Mouse (Mus musculus) ES-E14 (cell line): ENCODE results near the gene Pakap. TPM values are rescaled to one million over a fixed set of nuclear protein-coding genes. Genes with fewer than 3 reads are reported as not detected.

Experiments
- DNase-seq: peaks from one replicate; pipeline ENCODE4 v3.0.0-alpha.2; 2013; ENCODE audit warnings: low read depth, low spot score
- H3K27ac ChIP-seq: 2 replicates; pipeline ENCODE4 v1.5.1; 2012; ENCODE audit warnings: low read depth, mild to moderate bottlenecking, low read length, moderate library complexity, mixed read lengths; ENCODE audit not compliant: poor library complexity, insufficient read depth, severe bottlenecking
- H3K36me3 ChIP-seq: 2 replicates; pipeline ENCODE4 v1.6.1; 2012; ENCODE audit warnings: mild to moderate bottlenecking, low read length, moderate library complexity, mixed read lengths; ENCODE audit not compliant: control insufficient read depth, poor library complexity, insufficient read depth, severe bottlenecking
- H3K4me1 ChIP-seq, 2 experiments: fragments of 150-350 bp in 1 of 2; sonication (generic) in 1 of 2; 2 replicates each; pipeline ENCODE4 v1.6.1; 2012; ENCODE audit warnings: low read length in 2 of 2, mild to moderate bottlenecking in 1 of 2, mixed read lengths in 1 of 2; ENCODE audit not compliant: control insufficient read depth in 2 of 2, insufficient read depth in 2 of 2, poor library complexity in 1 of 2
- H3K4me3 ChIP-seq, 2 experiments: fragments of 150-350 bp in 1 of 2; sonication (generic) in 1 of 2; 2 replicates each; pipeline ENCODE4 v1.5.1; 2012; ENCODE audit warnings: low read length in 2 of 2, low read depth in 1 of 2, mild to moderate bottlenecking in 1 of 2, mixed read lengths in 1 of 2; ENCODE audit not compliant: insufficient read depth in 1 of 2, poor library complexity in 1 of 2, severe bottlenecking in 1 of 2
- H3K9ac ChIP-seq: 2 replicates; pipeline ENCODE4 v1.6.1; 2012; ENCODE audit warnings: low read depth, mild to moderate bottlenecking, low read length, mixed read lengths; ENCODE audit not compliant: poor library complexity, insufficient read depth, severe bottlenecking
- H3K9me3 ChIP-seq: fragments of 150-350 bp; sonication (generic); 2 replicates; pipeline ENCODE4 v1.6.1; 2012; ENCODE audit warnings: low read depth, mild to moderate bottlenecking, low read length; ENCODE audit not compliant: control insufficient read depth, insufficient read depth
- CHD2 ChIP-seq: IDR thresholded peaks from 2 replicates; pipeline ENCODE4 v1.6.1; 2014; ENCODE audit warnings: mild to moderate bottlenecking, low read depth, low read length, inconsistent platforms
- HCFC1 ChIP-seq: IDR thresholded peaks from 2 replicates; pipeline ENCODE4 v1.6.1; 2012; ENCODE audit warnings: low read length, inconsistent platforms, borderline replicate concordance; ENCODE audit not compliant: insufficient read depth
- MAFK ChIP-seq: IDR thresholded peaks from 2 replicates; pipeline ENCODE4 v1.6.1; 2014; ENCODE audit warnings: mild to moderate bottlenecking, low read depth, low read length, inconsistent platforms; ENCODE audit not compliant: insufficient read depth
- ZC3H11A ChIP-seq: IDR thresholded peaks from 2 replicates; pipeline ENCODE4 v1.6.1; 2012; ENCODE audit warnings: low read depth, mild to moderate bottlenecking, inconsistent platforms, low read length, borderline replicate concordance
- ZNF384 ChIP-seq: IDR thresholded peaks from 2 replicates; pipeline ENCODE4 v1.6.1; 2012; ENCODE audit warnings: low read depth, low read length, inconsistent platforms
- in situ Hi-C, 2 experiments: fragments of 600-800 bp; cut with MboI; formaldehyde crosslinking; loops; one replicate each; pipeline ENCODE4 v1.15.1; 2025; ENCODE audit warnings: low sequenced_read_pairs in 2 of 2, inconsistent platforms in 1 of 2; ENCODE audit not compliant: unreplicated experiment in 2 of 2
- total RNA-seq: library from RNA; depleted of rRNA; stranded (reverse); fragments of 300-350 nt; gene quantifications from 2 replicates; pipeline ENCODE4 v1.2.3, GENCODE M21; 2012

Gene Pakap
- total RNA-seq, 1 experiment = 5.8 TPM

DNA sequence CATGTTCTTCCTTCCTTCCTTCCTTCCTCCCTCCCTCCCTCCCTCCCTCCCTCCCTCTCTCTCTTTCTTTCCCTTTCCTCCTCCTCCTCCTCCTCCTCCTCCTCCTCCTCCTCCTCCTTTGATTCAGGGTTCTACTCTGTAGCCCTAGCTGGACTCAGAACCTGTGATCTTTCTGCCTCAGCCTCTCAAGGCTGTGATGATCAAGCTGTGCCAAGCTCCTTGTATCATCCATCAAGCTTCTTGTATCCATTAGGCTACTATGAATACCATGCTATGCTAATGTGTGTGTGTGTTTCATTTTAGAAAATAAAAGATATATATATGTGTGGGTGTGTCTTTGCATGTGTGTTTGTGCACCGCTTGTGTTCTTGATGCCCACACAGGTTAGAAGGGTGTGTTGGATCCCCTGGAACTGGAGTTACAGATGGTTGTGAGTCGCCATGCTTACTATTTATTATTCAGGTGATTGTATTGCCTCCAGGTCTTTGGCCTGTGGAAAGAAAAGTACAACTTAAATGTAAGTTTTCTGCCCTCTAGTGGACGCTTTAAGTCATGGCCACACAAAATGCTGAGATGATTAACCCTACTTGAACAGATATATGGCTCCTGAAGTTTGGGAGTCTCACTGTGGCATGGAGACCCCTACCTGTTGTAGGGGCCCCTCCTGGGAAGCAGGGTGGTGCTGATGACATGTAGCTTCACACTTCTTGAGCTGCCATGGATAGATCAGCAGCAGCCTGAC, 359.7 kb downstream of the Pakap start:
- in situ Hi-C loops = no loop called here
- H3K9ac ChIP-seq = no peak overlapping the region
- peaks cover 0 to 5% of the 10 kb centered on the region in 2 experiments; a peak in 2 of 4 replicates for H3K4me1 ChIP-seq
- H3K4me3 ChIP-seq = no peak overlapping the region
- H3K27ac ChIP-seq = no peak overlapping the region
- DNase-seq = peak; percentile 44
- TF ChIP-seq MAFK (no peak), CHD2 (no peak), ZC3H11A (no peak), ZNF384 (no peak), HCFC1 (no peak)
- H3K9me3 ChIP-seq = no peaks in the 10 kb centered on the region
- no peaks in the 10 kb centered on the region for H3K36me3 ChIP-seq

GRCm38 (mm10) chr4:57930559-57931170, 362.7 kb downstream of the Pakap start:
- Histone ChIP-seq H3K4me1 (peaks cover 2 to 3% of the 10 kb centered on the region in 2 experiments; a peak in 2 of 4 replicates), H3K9me3 (no peaks in the 10 kb centered on the region), H3K27ac (no peak overlapping the region), H3K9ac (no peak overlapping the region), H3K4me3 (no peak overlapping the region), H3K36me3 (no peaks in the 10 kb centered on the region)
- no peak for TF ChIP-seq ZNF384
- no peak for TF ChIP-seq CHD2
- TF ChIP-seq ZC3H11A = no peak
- no peak for TF ChIP-seq HCFC1
- TF ChIP-seq MAFK = no peak
- in situ Hi-C loops = no loop called here
- no peak for DNase-seq

DNA sequence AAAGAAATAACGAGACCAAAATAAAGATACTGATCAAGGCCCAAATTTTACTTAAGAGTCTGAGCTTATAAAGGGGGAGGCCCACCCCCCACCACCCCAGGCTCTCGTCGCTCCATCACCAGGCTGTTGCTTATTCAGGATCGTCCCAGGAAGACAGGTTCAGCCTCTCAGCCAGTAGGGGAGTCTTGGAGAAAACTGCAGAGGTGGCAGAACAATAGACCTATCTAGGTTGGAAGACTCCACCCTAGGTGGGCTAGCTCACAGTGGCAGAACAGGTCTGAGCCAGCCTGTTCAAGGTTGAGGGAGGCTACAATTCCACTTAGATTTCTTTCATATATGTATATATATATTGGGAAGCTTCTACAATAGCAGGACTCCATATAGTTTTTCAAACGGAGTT, 366.2 kb downstream of the Pakap start:
- 0 out of 2 replicates have a peak, but pooled peaks have one; percentile 18 for TF ChIP-seq MAFK
- no peak for TF ChIP-seq HCFC1
- H3K9ac ChIP-seq = no peak overlapping the region
- in situ Hi-C loops = no loop called here
- DNase-seq = no peak
- no peaks in the 10 kb centered on the region for H3K36me3 ChIP-seq
- H3K4me1 ChIP-seq = peaks cover 3 to 7% of the 10 kb centered on the region in 2 experiments; a peak in 2 of 4 replicates
- no peak overlapping the region for H3K4me3 ChIP-seq
- H3K9me3 ChIP-seq = no peaks in the 10 kb centered on the region
- H3K27ac ChIP-seq = no peak overlapping the region

DNA sequence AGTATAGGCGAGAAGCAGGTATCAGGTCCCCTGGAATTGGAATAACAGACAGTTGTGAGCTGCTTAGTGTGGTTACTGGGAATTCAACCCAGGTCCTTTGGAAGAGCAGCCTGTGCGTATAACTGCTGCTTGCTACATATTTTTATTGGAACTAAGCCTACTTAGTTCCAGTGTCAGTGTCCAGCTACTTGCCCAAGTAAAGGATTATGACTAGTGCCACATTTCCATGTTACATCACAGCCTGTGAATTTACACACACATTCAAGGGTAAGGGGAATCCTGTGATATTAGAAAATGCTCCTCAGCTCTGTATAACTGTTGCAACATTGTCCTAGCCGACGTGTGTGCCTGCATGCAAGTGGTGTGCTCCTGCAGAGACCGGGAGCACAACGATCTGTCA, 369.3 kb downstream of the Pakap start:
- no peaks in the 10 kb centered on the region for H3K9me3 ChIP-seq
- TF ChIP-seq ZC3H11A (no peak), HCFC1 (no peak), MAFK (no peak), ZNF384 (no peak), CHD2 (no peak)
- in situ Hi-C loops = no loop called here
- H3K4me1 ChIP-seq = peaks cover 3 to 7% of the 10 kb centered on the region in 2 experiments; a peak in 2 of 4 replicates
- H3K9ac ChIP-seq = no peak overlapping the region
- no peaks in the 10 kb centered on the region for H3K36me3 ChIP-seq
- no peak for DNase-seq
- no peak overlapping the region for H3K4me3 ChIP-seq
- H3K27ac ChIP-seq = no peak overlapping the region

- no peak overlapping the region for H3K9ac ChIP-seq
- no peak for DNase-seq
- in situ Hi-C loops = no loop called here
- H3K27ac ChIP-seq = no peak overlapping the region
- H3K36me3 ChIP-seq = peaks cover 13% of the 10 kb centered on the region
- H3K4me3 ChIP-seq = no peak overlapping the region
- H3K9me3 ChIP-seq = no peaks in the 10 kb centered on the region
- peaks cover 0 to 6% of the 10 kb centered on the region in 2 experiments; a peak in 1 of 4 replicates for H3K4me1 ChIP-seq
- TF ChIP-seq ZNF384 (no peak), HCFC1 (no peak), MAFK (no peak), ZC3H11A (no peak), CHD2 (no peak)
These were observed 372.7 kb downstream of the Pakap start for GRCm38 (mm10) chr4:57940631-57941030.
